Mouse (Mus musculus) ES-Bruce4 (cell line): ENCODE results near the gene Myof.

Source experiments
- CTCF ChIP-seq: IDR thresholded peaks from one replicate; pipeline ENCODE4 v1.8.1; 2011; ENCODE audit warnings: low read depth, low read length
- EP300 ChIP-seq: IDR thresholded peaks from 2 replicates; pipeline ENCODE4 v1.6.1; 2011; ENCODE audit warnings: low read depth, low read length; ENCODE audit not compliant: insufficient read depth

- TF ChIP-seq CTCF (no peak), EP300 (no peak)
These were observed 136.5 kb downstream of the Myof start for GRCm38 (mm10) chr19:37906916-37907315.
